Mouse (Mus musculus) urinary bladder, adult 2 months (tissue): ENCODE results near the gene Olfr1062. TPM values are rescaled to one million over a fixed set of nuclear protein-coding genes. Genes with fewer than 3 reads are reported as not detected.
"Not testable (repeated sequence)": the region's sequence is repeated elsewhere in the genome, so short reads cannot be mapped to it uniquely, and the experiment has no call there.

Experiments used
- DNase-seq: peaks from one replicate; pipeline ENCODE4 v3.0.0; 2022; ENCODE audit warnings: low spot score
- polyA plus RNA-seq: library from polyadenylated mRNA; depleted of rRNA; stranded (reverse); fragments of >200 nt; gene quantifications from 2 replicates; pipeline ENCODE4 v1.2.3, GENCODE M21; 2012; rRNA removed

Olfr1062 gene
- not detected in 2 replicates for polyA plus RNA-seq

DNA sequence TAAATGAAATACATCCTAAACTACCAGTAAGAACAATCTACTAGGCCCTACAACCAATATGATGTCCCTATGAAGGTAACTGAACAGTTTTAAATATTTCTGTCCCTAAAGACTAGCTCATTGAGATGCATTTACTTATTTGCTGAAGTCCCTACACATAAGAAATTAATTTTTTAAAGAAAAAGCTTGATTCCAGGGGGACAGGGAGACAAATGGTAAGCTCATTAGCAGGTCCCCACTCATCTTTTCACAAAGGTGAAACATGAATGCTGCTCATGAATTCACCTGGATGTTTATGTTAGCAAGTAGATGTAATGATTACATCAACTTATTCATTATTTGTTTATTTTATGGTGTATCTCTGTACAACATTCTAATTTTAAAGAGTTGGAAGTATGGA, at the start of gene Olfr1062:
Gene Olfr1062 (minus strand): TSS at position 101 of the 400 bp plus-strand sequence.
- DNase-seq: not testable (repeated sequence)

DNA sequence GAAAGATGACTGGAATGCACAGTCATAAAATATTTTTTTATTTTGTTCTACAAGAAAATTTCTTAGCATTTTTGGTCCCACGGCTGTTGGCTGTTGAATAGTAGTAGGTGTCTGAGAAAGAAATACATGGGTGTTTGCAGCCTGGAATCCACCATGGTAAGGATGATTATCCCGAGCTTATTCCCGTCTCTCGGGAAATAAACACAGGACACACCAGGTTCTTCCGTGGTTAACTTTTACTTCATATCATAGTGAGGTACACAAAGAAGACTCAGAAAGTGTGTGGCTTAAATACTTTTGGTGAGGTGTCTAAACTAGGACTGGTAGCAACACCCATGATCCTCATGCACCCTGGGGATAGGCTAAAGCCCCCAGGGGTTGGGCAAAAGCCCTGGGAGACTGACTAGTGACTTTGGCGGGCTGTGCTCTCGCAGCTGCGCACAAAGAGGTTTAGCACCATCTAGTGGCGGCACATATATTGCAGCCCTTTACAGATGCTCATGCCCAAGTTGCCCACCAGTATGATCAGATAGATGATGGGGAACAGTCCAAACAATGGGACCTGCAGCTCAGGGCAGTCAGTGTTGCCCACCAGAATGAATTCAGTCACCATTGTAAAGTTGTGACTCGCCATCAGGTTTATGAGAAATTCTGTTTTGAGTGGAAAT, 38.0 kb upstream of the Olfr1062 start:
- DNase-seq: peak; percentile 24

DNA sequence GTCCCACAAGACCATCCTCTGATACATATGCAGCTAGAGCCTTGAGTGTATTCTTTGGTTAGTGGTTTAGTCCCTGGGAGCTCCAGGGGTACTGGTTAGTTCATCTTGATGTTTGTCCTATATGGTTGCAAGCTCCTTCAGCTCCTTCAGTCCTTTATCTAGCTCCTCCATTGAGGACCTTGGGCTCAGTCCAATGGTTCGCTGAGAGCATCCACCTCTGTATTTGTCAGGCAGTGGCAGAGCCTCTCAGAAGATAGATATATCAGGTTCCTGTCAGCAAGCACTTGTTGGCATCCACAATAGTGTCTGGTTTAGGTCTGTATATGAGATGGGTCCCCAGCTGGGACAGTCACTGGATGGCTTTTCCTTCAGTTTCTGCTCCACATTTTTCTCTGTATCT, 33.9 kb upstream of the Olfr1062 start:
- DNase-seq: no peak

GRCm38 (mm10) chr2:86456169-86456568, 29.6 kb upstream of the Olfr1062 start, which contains the start of gene Olfr1066:
Gene Olfr1066, minus strand, starts transcription at chr2:86456269.
- no peak for DNase-seq

DNA sequence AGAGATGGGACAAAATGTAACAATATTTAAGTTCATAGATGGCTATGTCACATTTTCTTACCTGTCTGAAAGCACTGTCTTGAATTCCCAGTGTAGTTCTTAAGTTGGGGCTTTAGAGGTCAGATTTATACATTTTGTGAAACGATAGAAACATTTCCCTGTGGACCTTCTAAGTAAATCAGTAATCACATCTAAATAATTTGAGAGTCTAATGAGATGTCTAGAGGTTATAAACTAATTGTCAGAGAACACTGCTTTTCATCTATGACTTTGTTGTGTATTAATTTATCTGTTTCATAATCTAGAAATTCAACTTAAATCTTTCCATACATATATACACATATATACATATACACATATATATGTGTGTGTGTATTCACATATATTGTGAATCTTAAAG, 23.9 kb upstream of the Olfr1062 start, which contains the start of gene Olfr1065:
Gene Olfr1065 (minus strand): TSS at position 101 of the 400 bp plus-strand sequence.
- DNase-seq: not testable (repeated sequence)

GRCm38 (mm10) chr2:86442101-86442500, 15.6 kb upstream of the Olfr1062 start:
- DNase-seq: not testable (repeated sequence)

GRCm38 (mm10) chr2:86428511-86428910, 2.0 kb upstream of the Olfr1062 start:
- DNase-seq: not testable (repeated sequence)

DNA sequence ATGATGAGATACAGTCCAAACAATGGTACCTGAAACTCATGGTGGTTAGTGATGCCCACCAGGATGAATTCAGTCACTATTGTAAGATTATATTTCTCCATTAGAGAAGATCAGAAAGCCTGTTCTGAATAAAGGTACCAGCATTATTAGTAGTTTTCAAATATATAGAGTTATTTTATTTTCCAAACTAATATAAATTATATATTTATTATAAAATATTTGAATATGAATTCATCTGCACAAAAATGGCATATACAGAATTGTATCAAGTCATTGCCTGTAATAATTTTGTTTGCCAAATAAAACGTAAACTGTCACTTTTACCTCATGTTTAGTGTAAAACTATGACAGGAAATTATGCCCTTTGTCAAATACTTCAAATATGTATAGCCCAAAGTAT, 12.6 kb downstream of the Olfr1062 start, which contains the start of gene Olfr1061:
Gene Olfr1061 (minus strand): TSS at position 101 of the 400 bp plus-strand sequence.
- DNase-seq: no peak

DNA sequence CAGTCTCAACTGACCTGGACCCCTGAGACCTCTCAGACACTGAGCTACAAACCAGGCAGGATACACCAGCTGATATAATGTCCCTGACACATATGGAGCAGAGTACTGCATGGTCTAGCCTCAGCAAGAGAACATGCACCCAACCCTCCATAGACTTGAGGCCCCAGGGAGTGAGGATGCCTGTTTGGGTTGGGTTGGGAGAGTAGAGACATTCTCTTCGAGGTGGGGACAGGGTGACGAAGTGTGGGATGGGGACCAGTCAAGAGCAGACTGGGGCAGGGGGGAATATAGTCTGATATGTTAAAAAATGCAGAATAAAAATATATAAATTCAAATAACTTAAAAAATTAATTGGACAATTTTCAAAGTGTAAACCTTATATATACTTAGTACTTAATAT, 31.4 kb downstream of the Olfr1062 start:
- DNase-seq: no peak

DNA sequence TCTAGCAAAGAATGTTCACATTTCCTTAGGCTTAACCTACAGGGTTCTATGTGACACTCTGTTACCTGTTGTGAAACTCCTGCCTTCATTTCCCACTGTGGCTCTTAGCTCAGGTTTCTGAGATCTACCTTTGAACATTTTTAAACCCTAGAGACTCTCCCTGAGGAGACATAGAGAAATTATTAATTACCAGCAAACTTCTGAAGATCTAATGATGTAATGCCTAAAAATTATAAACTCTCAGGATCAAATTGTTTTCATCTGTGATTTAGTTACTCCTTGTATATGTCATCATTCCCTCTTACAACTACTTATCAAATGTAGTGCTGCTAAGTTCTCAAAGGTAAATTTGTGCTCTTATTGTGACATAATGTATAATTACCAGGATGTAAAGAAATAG, 38.1 kb downstream of the Olfr1062 start, which contains the start of gene Olfr1058:
Gene Olfr1058 (minus strand): TSS at position 101 of the 400 bp plus-strand sequence.
- not testable (repeated sequence) for DNase-seq

GRCm38 (mm10) chr2:86378293-86378692, 48.3 kb downstream of the Olfr1062 start, which contains the start of gene Olfr1057:
Gene Olfr1057, minus strand, starts transcription at chr2:86378393.
- no peak for DNase-seq

Other genes with a start within 250 kb of the Olfr1062 start
- not detected in 2 replicates for gene Olfr1044, start 248.9 kb downstream of the Olfr1062 start, polyA plus RNA-seq
- gene Olfr52, start 241.1 kb downstream of the Olfr1062 start, polyA plus RNA-seq: not detected in 2 replicates
- not detected in 2 replicates for gene Olfr1045, start 223.7 kb downstream of the Olfr1062 start, polyA plus RNA-seq
- not detected in 2 replicates for gene Olfr1046, start 207.4 kb downstream of the Olfr1062 start, polyA plus RNA-seq
- gene Olfr1047, start 195.3 kb downstream of the Olfr1062 start, polyA plus RNA-seq: not detected in 2 replicates
- not detected in 2 replicates for gene Olfr1048, start 186.5 kb downstream of the Olfr1062 start, polyA plus RNA-seq
- not detected in 2 replicates for gene Olfr1049, start 168.4 kb downstream of the Olfr1062 start, polyA plus RNA-seq
- not detected in 2 replicates for gene Olfr1051, start 147.7 kb downstream of the Olfr1062 start, polyA plus RNA-seq
- gene Olfr1052, start 134.3 kb downstream of the Olfr1062 start, polyA plus RNA-seq: not detected in 2 replicates
- not detected in 2 replicates for gene Olfr1053, start 111.5 kb downstream of the Olfr1062 start, polyA plus RNA-seq
- gene Olfr1054, start 91.3 kb downstream of the Olfr1062 start, polyA plus RNA-seq: not detected in 2 replicates
- gene Olfr1055, start 76.5 kb downstream of the Olfr1062 start, polyA plus RNA-seq: not detected in 2 replicates
- gene Olfr1056, start 64.3 kb downstream of the Olfr1062 start, polyA plus RNA-seq: not detected in 2 replicates
- gene Olfr1057, start 48.4 kb downstream of the Olfr1062 start, polyA plus RNA-seq: not detected in 2 replicates
- gene Olfr1058, start 38.2 kb downstream of the Olfr1062 start, polyA plus RNA-seq: not detected in 2 replicates
- not detected in 2 replicates for gene Olfr1061, start 12.7 kb downstream of the Olfr1062 start, polyA plus RNA-seq
- not detected in 2 replicates for gene Olfr1065, start 23.8 kb upstream of the Olfr1062 start, polyA plus RNA-seq
- gene Olfr1066, start 29.5 kb upstream of the Olfr1062 start, polyA plus RNA-seq: not detected in 2 replicates
- gene Olfr228, start 60.6 kb upstream of the Olfr1062 start, polyA plus RNA-seq: not detected in 2 replicates
- gene Olfr1076, start 81.7 kb upstream of the Olfr1062 start, polyA plus RNA-seq: not detected in 2 replicates
- not detected in 2 replicates for gene Olfr1079, start 115.7 kb upstream of the Olfr1062 start, polyA plus RNA-seq
- gene Olfr1080, start 131.5 kb upstream of the Olfr1062 start, polyA plus RNA-seq: not detected in 2 replicates
- gene Olfr1082, start 172.2 kb upstream of the Olfr1062 start, polyA plus RNA-seq: not detected in 2 replicates
- not detected in 2 replicates for gene Olfr1084, start 213.0 kb upstream of the Olfr1062 start, polyA plus RNA-seq
- gene Olfr1085, start 235.3 kb upstream of the Olfr1062 start, polyA plus RNA-seq: not detected in 2 replicates